ENCODE assay signal across 8 mouse cellular contexts in genomic region chr1:51478262-51479026, GRCm38 (mm10). TPM values are rescaled to one million over a fixed set of nuclear protein-coding genes. Genes with fewer than 3 reads are reported as not detected.
DNase-seq lines count a peak whose midpoint lies in the region; ATAC-seq lines count a peak whose summit lies in the region.

Gene Nabp1 (minus strand): TSS chr1:51478425.

- peak; percentile 100 for DNase-seq in B cell, adult 2 months
- peak; percentile 99 for DNase-seq in brain, adult 2 months (ENCODE audit: low read depth, low spot score)
- peak; percentile 99 for DNase-seq in heart, embryonic 10.5 days (ENCODE audit: low spot score)
- peak; percentile 99 for DNase-seq in liver
- peak; percentile 99 for DNase-seq in spleen, postnatal 4 days (ENCODE audit: low spot score in 2 of 2)

- peak; percentile 100 for ATAC-seq in erythroblast, adult 5-6 weeks (replicated peaks; ENCODE audit: low FRiP score, poor library complexity, severe bottlenecking)
- peak; percentile 100 for ATAC-seq in kidney, embryonic 15.5 days (replicated peaks; ENCODE audit: low FRiP score)
- peak; percentile 95 for ATAC-seq in monocyte, adult 5-6 weeks (replicated peaks; ENCODE audit: insufficient number of reproducible peaks, low FRiP score, low TSS enrichment, poor library complexity, severe bottlenecking)

- WGBS in heart, embryonic 10.5 days: under 1% methylated on average over 51 of the region's 51 CpGs
- under 1% methylated on average over 51 of the region's 51 CpGs for WGBS in kidney, embryonic 15.5 days

- H3K27ac ChIP-seq in heart, embryonic 10.5 days: peak within 1 kb of the TSS; percentile 93
- H3K27ac ChIP-seq in kidney, embryonic 15.5 days: peak within 1 kb of the TSS; percentile 90

- 0 out of 2 replicates have a peak, but pooled peaks cover 4% of the 10 kb centered on the region for H3K36me3 ChIP-seq in heart, embryonic 10.5 days
- H3K36me3 ChIP-seq in kidney, embryonic 15.5 days: no peaks in the 10 kb centered on the region

- H3K4me3 ChIP-seq in heart, embryonic 10.5 days: peak within 1 kb of the TSS; percentile 74
- H3K4me3 ChIP-seq in kidney, embryonic 15.5 days (replicated peaks): peak within 1 kb of the TSS; percentile 64

- H3K4me1 ChIP-seq in heart, embryonic 10.5 days: peaks cover 6% of the 10 kb centered on the region; the same call in 1 of the 2 replicates
- peaks cover 4% of the 10 kb centered on the region for H3K4me1 ChIP-seq in kidney, embryonic 15.5 days

- peak within 1 kb of the TSS; percentile 68 for H3K9ac ChIP-seq in kidney, embryonic 15.5 days

- no peaks in the 10 kb centered on the region for H3K27me3 ChIP-seq in heart, embryonic 10.5 days (ENCODE audit: insufficient read depth, poor library complexity, severe bottlenecking)
- no peaks in the 10 kb centered on the region for H3K27me3 ChIP-seq in kidney, embryonic 15.5 days

- H3K9me3 ChIP-seq in heart, embryonic 10.5 days: no peaks in the 10 kb centered on the region
- H3K9me3 ChIP-seq in kidney, embryonic 15.5 days (replicated peaks): no peaks in the 10 kb centered on the region

- peak within 1 kb of the TSS; percentile 91 for H3K4me2 ChIP-seq in kidney, embryonic 15.5 days

RNA-seq across cellular contexts. Expression of gene Nabp1, which starts in this region (rescaled TPM):
- total RNA-seq in erythroblast, adult 5-6 weeks (2015; ENCODE audit: low replicate concordance): 26.7 and 28.2 TPM in 2 replicates
- 18.1 and 28.2 TPM in 2 replicates for total RNA-seq in erythroblast, adult 5-6 weeks (2017; ENCODE audit: low replicate concordance)
- polyA plus RNA-seq in heart, embryonic 10.5 days (2016; fragmentation: Nextera tagmentation; extraction: Ambion mirVana): 18.8 and 21.5 TPM in 2 replicates
- 21.1 TPM in 2 replicates for polyA plus RNA-seq in kidney, embryonic 15.5 days (2015; fragmentation: Nextera tagmentation; extraction: Ambion mirVana)
- total RNA-seq in monocyte, adult 5-6 weeks (2017): 671 to 1,088 TPM (median 852 TPM) in 3 replicates

Comparison
In these comparisons a context has a peak if more than half of its experiments do, and no peak if none do; other contexts are left out.
1. Peak in every context shown above with its lines: DNase-seq, ATAC-seq, H3K4me3 ChIP-seq and H3K27ac ChIP-seq.
2. RNA of gene Nabp1 (total RNA-seq): 671 to 1,088 TPM in monocyte, adult 5-6 weeks; 18.1 to 28.2 TPM in erythroblast, adult 5-6 weeks; every median in the first group is over 10 times any median in the second.